Mouse (Mus musculus) hindbrain, embryonic 14.5 days (tissue): Measurements from ENCODE around the gene Srd5a3. TPM values are rescaled to one million over a fixed set of nuclear protein-coding genes. Genes with fewer than 3 reads are reported as not detected.

ENCODE experiments used
- ATAC-seq: fragments of 200-750 bp; cut with Nextera tagmentation; 2 replicates; pipeline ENCODE4 v1.8.0; 2017; ENCODE audit warnings: moderate number of reproducible peaks, mild to moderate bottlenecking, moderate TSS enrichment, moderate library complexity; ENCODE audit not compliant: low FRiP score
- DNase-seq: peaks from one replicate; pipeline ENCODE4 v3.0.0-alpha.2; 2015; ENCODE audit warnings: low spot score
- H3K27ac ChIP-seq: fragments of 300-500 bp; sonication (generic); 2 replicates; pipeline ENCODE4 v1.5.1; 2014; ENCODE audit warnings: mild to moderate bottlenecking, moderate library complexity
- H3K27me3 ChIP-seq: fragments of 300-500 bp; sonication (generic); 2 replicates; pipeline ENCODE4 v1.6.1; 2014; ENCODE audit warnings: mild to moderate bottlenecking, low read length, mixed read lengths; ENCODE audit not compliant: control insufficient read depth, insufficient read depth
- H3K36me3 ChIP-seq: fragments of 300-500 bp; sonication (generic); replicated peaks from 2 replicates; pipeline ENCODE4 v1.6.1; 2014; ENCODE audit not compliant: control insufficient read depth, insufficient read depth
- H3K4me1 ChIP-seq: fragments of 300-500 bp; sonication (generic); replicated peaks from 2 replicates; pipeline ENCODE4 v1.6.1; 2014; ENCODE audit warnings: antibody characterized with exemption, low read length, mixed read lengths; ENCODE audit not compliant: control insufficient read depth, insufficient read depth
- H3K4me2 ChIP-seq: fragments of 300-500 bp; sonication (generic); replicated peaks from 2 replicates; pipeline ENCODE4 v1.6.1; 2014; ENCODE audit warnings: mild to moderate bottlenecking, moderate library complexity
- H3K4me3 ChIP-seq: fragments of 300-500 bp; sonication (generic); replicated peaks from 2 replicates; pipeline ENCODE4 v1.5.1; 2014; ENCODE audit warnings: mild to moderate bottlenecking, low read length
- H3K9ac ChIP-seq: fragments of 300-500 bp; sonication (generic); 2 replicates; pipeline ENCODE4 v1.6.1; 2014
- H3K9me3 ChIP-seq: fragments of 300-500 bp; sonication (generic); 2 replicates; pipeline ENCODE4 v1.6.1; 2016; ENCODE audit warnings: low read length; ENCODE audit not compliant: control insufficient read depth
- WGBS: fragments of 180-500 bp; shearing (Covaris S2); extraction: QIAGEN DNeasy Blood & Tissue Kit; methylation state at CpG from one replicate; pipeline ENCODE4 v1.1.7; 2014; 5-methylcytosine and 5-hydroxymethylcytosine counted together
- polyA plus RNA-seq: library from polyadenylated mRNA; unstranded; fragments of >200 nt; fragmentation: Nextera tagmentation; extraction: Ambion mirVana; gene quantifications from 2 replicates; pipeline ENCODE4 v1.2.1, GENCODE M21; 2014

Srd5a3 gene
- polyA plus RNA-seq, 1 experiment from 2014 or later, result 16.3 TPM

GRCm38 (mm10) chr5:76199346-76199745 lies 59.3 kb downstream of the Srd5a3 start:
- no peak overlapping the region for H3K9ac ChIP-seq
- 93% methylated on average over 13 of the region's 13 CpGs for WGBS
- no peak for ATAC-seq

GRCm38 (mm10) chr5:76203171-76203570 lies 63.1 kb downstream of the Srd5a3 start:
- WGBS, result 95% methylated on average over 3 of the region's 3 CpGs
- H3K36me3 ChIP-seq, result peaks cover 73% of the 10 kb centered on the region
- no peak for DNase-seq

More at GRCm38 (mm10) chr5:76199346-76199745, 59.3 kb downstream of the Srd5a3 start:
- no peaks in the 10 kb centered on the region for H3K9me3 ChIP-seq
- no peak overlapping the region for H3K4me3 ChIP-seq
- peaks cover 45% of the 10 kb centered on the region for H3K36me3 ChIP-seq
- H3K4me1 ChIP-seq, result no peaks in the 10 kb centered on the region
- DNase-seq, result no peak
- H3K27ac ChIP-seq, result no peak overlapping the region
- H3K4me2 ChIP-seq, result no peak overlapping the region
- H3K27me3 ChIP-seq, result no peaks in the 10 kb centered on the region

More at GRCm38 (mm10) chr5:76203171-76203570, 63.1 kb downstream of the Srd5a3 start:
- ATAC-seq, result no peak
- Histone ChIP-seq H3K9ac (no peak overlapping the region), H3K27ac (no peak overlapping the region), H3K4me2 (no peak overlapping the region), H3K9me3 (no peaks in the 10 kb centered on the region), H3K4me3 (no peak overlapping the region), H3K4me1 (no peaks in the 10 kb centered on the region), H3K27me3 (no peaks in the 10 kb centered on the region)

Other genes starting within 250 kb of the Srd5a3 start
- gene Kdr, start 161.8 kb upstream of the Srd5a3 start, polyA plus RNA-seq, result 25.8 and 29.0 TPM in 2 replicates
- gene Tmem165, start 43.6 kb downstream of the Srd5a3 start, polyA plus RNA-seq, result 64.0 and 65.3 TPM in 2 replicates
- 16.5 and 19.2 TPM in 2 replicates for gene Clock, start 164.5 kb downstream of the Srd5a3 start, polyA plus RNA-seq
- not detected in 2 replicates for gene Pdcl2, start 190.9 kb downstream of the Srd5a3 start, polyA plus RNA-seq
- gene Nmu, start 223.5 kb downstream of the Srd5a3 start, polyA plus RNA-seq, result 1.8 and 2.2 TPM in 2 replicates